Comparison of ENCODE assay signal across 20 mouse cellular contexts in the genomic region with DNA sequence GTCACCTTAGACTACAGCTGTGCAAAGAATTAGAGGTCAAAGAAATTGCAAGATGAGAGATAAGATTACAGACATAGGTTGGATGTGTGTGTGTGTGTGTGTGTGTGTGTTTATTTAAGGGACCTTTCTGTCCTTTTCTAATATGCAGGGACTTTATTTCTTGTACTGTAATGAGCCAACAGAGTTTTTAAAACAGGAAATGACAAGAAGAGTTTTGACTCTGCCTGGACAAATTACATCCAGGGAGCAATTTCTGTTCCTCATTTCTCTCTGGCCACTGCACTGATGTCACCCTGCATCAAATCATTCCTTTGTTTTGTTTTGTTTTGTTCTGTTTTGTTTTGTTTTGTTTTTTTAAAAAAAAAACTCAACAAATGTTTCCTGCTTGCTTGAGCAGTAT.
DNase-seq lines count a peak whose midpoint lies in the region; ATAC-seq lines count a peak whose summit lies in the region.
"Had no signal": no experiment of that assay in that cellular context is flagged by ENCODE, and none has a peak within 500 bp of the region (broad histone marks: within the 10 kb centered on the region; RNA-seq: fewer than 3 reads in every experiment).

No protein-coding gene starts in this region.

- no peaks in the 10 kb centered on the region for H3K9me3 ChIP-seq in hindbrain, embryonic 11.5 days (ENCODE audit: control insufficient read depth, low read length)
- H3K9me3 ChIP-seq in forebrain, embryonic 15.5 days = no peaks in the 10 kb centered on the region
- H3K9me3 ChIP-seq: embryonic facial prominence, embryonic 15.5 days; heart, embryonic 13.5 days; hindbrain, embryonic 12.5 days had no signal

- peak; percentile 43 for DNase-seq in 416B (ENCODE audit: low read depth)
- DNase-seq in A20 (ENCODE audit: low read depth, low spot score) = peak; percentile 76
- DNase-seq in left cerebral cortex, postnatal 14 days (ENCODE audit: low spot score in 2 of 2) = no peak
- DNase-seq in hindbrain, embryonic 11.5 days (ENCODE audit: low spot score) = no peak
- DNase-seq: adrenal gland, adult 2 months; adrenal gland, postnatal 25 days; cerebellum, adult 2 months; cerebellum, postnatal 10 days; embryo, embryonic 11 days; gastrocnemius, postnatal 10 days; heart, postnatal 36 days had no signal

- H3K9ac ChIP-seq in hindbrain, embryonic 11.5 days (ENCODE audit: low read depth, low read length) = no peak overlapping the region
- no peak overlapping the region for H3K9ac ChIP-seq in forebrain, embryonic 15.5 days (replicated peaks)
- H3K9ac ChIP-seq: embryonic facial prominence, embryonic 15.5 days; heart, embryonic 13.5 days; hindbrain, embryonic 12.5 days had no signal

- no peaks in the 10 kb centered on the region for H3K27me3 ChIP-seq in hindbrain, embryonic 11.5 days (ENCODE audit: control insufficient read depth, insufficient read depth, low read length)
- no peaks in the 10 kb centered on the region for H3K27me3 ChIP-seq in forebrain, embryonic 15.5 days
- H3K27me3 ChIP-seq: embryonic facial prominence, embryonic 15.5 days; heart, embryonic 13.5 days; hindbrain, embryonic 12.5 days had no signal

- H3K27ac ChIP-seq in hindbrain, embryonic 11.5 days (ENCODE audit: low read depth, low read length) = no peak overlapping the region
- H3K27ac ChIP-seq in forebrain, embryonic 15.5 days (replicated peaks) = no peak overlapping the region
- H3K27ac ChIP-seq: embryonic facial prominence, embryonic 15.5 days; heart, embryonic 13.5 days; hindbrain, embryonic 12.5 days had no signal

- H3K4me1 ChIP-seq in hindbrain, embryonic 11.5 days (replicated peaks; ENCODE audit: control insufficient read depth, insufficient read depth, low read length) = no peaks in the 10 kb centered on the region
- no peaks in the 10 kb centered on the region for H3K4me1 ChIP-seq in forebrain, embryonic 15.5 days
- H3K4me1 ChIP-seq: embryonic facial prominence, embryonic 15.5 days; heart, embryonic 13.5 days; hindbrain, embryonic 12.5 days had no signal

- H3K4me2 ChIP-seq in hindbrain, embryonic 11.5 days (replicated peaks; ENCODE audit: low read depth, low read length) = no peak overlapping the region
- H3K4me2 ChIP-seq in forebrain, embryonic 15.5 days (replicated peaks) = no peak overlapping the region
- H3K4me2 ChIP-seq: embryonic facial prominence, embryonic 15.5 days; heart, embryonic 13.5 days; hindbrain, embryonic 12.5 days had no signal

- intact Hi-C loops in left cerebral cortex, postnatal 14 days (cut with DNase I) = no loop called here

- H3K36me3 ChIP-seq in hindbrain, embryonic 11.5 days (ENCODE audit: control insufficient read depth, insufficient read depth, low read length) = no peaks in the 10 kb centered on the region
- H3K36me3 ChIP-seq in forebrain, embryonic 15.5 days = no peaks in the 10 kb centered on the region
- H3K36me3 ChIP-seq: embryonic facial prominence, embryonic 15.5 days; heart, embryonic 13.5 days; hindbrain, embryonic 12.5 days had no signal

- peak; percentile 81 for ATAC-seq in common myeloid progenitor, adult 5-6 weeks (replicated peaks; ENCODE audit: low read depth, poor library complexity, severe bottlenecking)
- ATAC-seq in megakaryocyte progenitor cell, adult 5-6 weeks (replicated peaks; ENCODE audit: poor library complexity) = peak; percentile 77
- no peak for ATAC-seq in hindbrain, embryonic 11.5 days (ENCODE audit: low FRiP score)
- no peak for ATAC-seq in forebrain, embryonic 15.5 days (replicated peaks)
- ATAC-seq: forebrain, embryonic 16.5 days; hindbrain, embryonic 16.5 days had no signal

- no peak overlapping the region for H3K4me3 ChIP-seq in hindbrain, embryonic 11.5 days (ENCODE audit: low read depth, low read length)
- no peak overlapping the region for H3K4me3 ChIP-seq in forebrain, embryonic 15.5 days
- H3K4me3 ChIP-seq: embryonic facial prominence, embryonic 15.5 days; erythroblast, embryonic 14.5 days; heart, embryonic 13.5 days; hindbrain, embryonic 12.5 days had no signal

Comparison
In these comparisons a context has a peak if more than half of its experiments do, and no peak if none do; other contexts are left out.
1. DNase-seq: peak in 416B (single experiment) and A20 (single experiment); none in left cerebral cortex, postnatal 14 days (0 of 2) and hindbrain, embryonic 11.5 days (single experiment).
2. ATAC-seq: peak in common myeloid progenitor, adult 5-6 weeks (single experiment) and megakaryocyte progenitor cell, adult 5-6 weeks (single experiment); none in hindbrain, embryonic 11.5 days (single experiment) and forebrain, embryonic 15.5 days (single experiment).